Mouse (Mus musculus) erythroblast, adult 5-6 weeks (primary cell): ENCODE measurements around the gene Pnmt. TPM values are rescaled to one million over a fixed set of nuclear protein-coding genes. Genes with fewer than 3 reads are reported as not detected.

ENCODE experiments used
- ATAC-seq: replicated peaks from 2 replicates; pipeline ENCODE4 v1.8.0; 2016; ENCODE audit warnings: moderate number of reproducible peaks, mild to moderate bottlenecking, moderate TSS enrichment, inconsistent platforms; ENCODE audit not compliant: poor library complexity, low FRiP score, severe bottlenecking
- total RNA-seq, 2 experiments: library from RNA; stranded (forward) in 1 of 2; stranded (reverse) in 1 of 2; fragments of 150-400 nt in 1 of 2; fragments of 200-764, 138-1000 nt in 1 of 2; gene quantifications; 2 replicates each; pipeline versions ENCODE4 v1.2.3 to v1.2.4; 2015 to 2017; ENCODE audit warnings: low replicate concordance in 2 of 2

Gene Pnmt
- total RNA-seq, 2 experiments from 2014 or later, result not detected

GRCm38 (mm10) chr11:98409341-98409822 lies 23.1 kb downstream of the Pnmt start:
- no peak for ATAC-seq

GRCm38 (mm10) chr11:98412273-98412796 lies 26.1 kb downstream of the Pnmt start, which contains the start of gene Erbb2:
TSS of gene Erbb2 (plus strand) at chr11:98412470.
- no peak for ATAC-seq

- ATAC-seq, result no peak
Observed at GRCm38 (mm10) chr11:98412797-98413301, 26.6 kb downstream of the Pnmt start.

- no peak for ATAC-seq
Observed at GRCm38 (mm10) chr11:98413731-98414130, 27.5 kb downstream of the Pnmt start.

- ATAC-seq, result no peak
Observed at GRCm38 (mm10) chr11:98414162-98414561, 27.9 kb downstream of the Pnmt start.

GRCm38 (mm10) chr11:98417074-98417473 lies 30.8 kb downstream of the Pnmt start:
- no peak for ATAC-seq

GRCm38 (mm10) chr11:98418273-98418672 lies 32.0 kb downstream of the Pnmt start:
- ATAC-seq, result no peak

GRCm38 (mm10) chr11:98418939-98419547 lies 32.8 kb downstream of the Pnmt start:
- no peak for ATAC-seq

- no peak for ATAC-seq
Observed at GRCm38 (mm10) chr11:98426592-98426991, 40.3 kb downstream of the Pnmt start.

- ATAC-seq, result no peak
Observed at GRCm38 (mm10) chr11:98428436-98428835, 42.2 kb downstream of the Pnmt start.

- ATAC-seq, result no peak
Observed at GRCm38 (mm10) chr11:98431743-98432502, 45.7 kb downstream of the Pnmt start.

GRCm38 (mm10) chr11:98435723-98436122 lies 49.5 kb downstream of the Pnmt start:
- ATAC-seq, result no peak

- no peak for ATAC-seq
Observed at GRCm38 (mm10) chr11:98437441-98437840, 51.2 kb downstream of the Pnmt start.

Other genes with a start within 250 kb of the Pnmt start
- gene Fbxl20, start 236.0 kb upstream of the Pnmt start, total RNA-seq (2015; ENCODE audit: low replicate concordance), result 9.6 and 10.2 TPM in 2 replicates
- gene Fbxl20, start 236.0 kb upstream of the Pnmt start, total RNA-seq (2017; ENCODE audit: low replicate concordance), result 14.0 and 22.7 TPM in 2 replicates
- gene Med1, start 193.2 kb upstream of the Pnmt start, total RNA-seq (2015; ENCODE audit: low replicate concordance), result 30.6 and 34.9 TPM in 2 replicates
- gene Med1, start 193.2 kb upstream of the Pnmt start, total RNA-seq (2017; ENCODE audit: low replicate concordance), result 19.5 and 24.0 TPM in 2 replicates
- gene Cdk12, start 183.4 kb upstream of the Pnmt start, total RNA-seq (2015; ENCODE audit: low replicate concordance), result 181 and 207 TPM in 2 replicates
- gene Cdk12, start 183.4 kb upstream of the Pnmt start, total RNA-seq (2017; ENCODE audit: low replicate concordance), result 263 and 302 TPM in 2 replicates
- gene Neurod2, start 56.8 kb upstream of the Pnmt start, total RNA-seq (2015; ENCODE audit: low replicate concordance), result not detected in 2 replicates
- not detected in 2 replicates for gene Neurod2, start 56.8 kb upstream of the Pnmt start, total RNA-seq (2017; ENCODE audit: low replicate concordance)
- not detected in 2 replicates for gene Ppp1r1b, start 38.0 kb upstream of the Pnmt start, total RNA-seq (2015; ENCODE audit: low replicate concordance)
- not detected in 2 replicates for gene Ppp1r1b, start 38.0 kb upstream of the Pnmt start, total RNA-seq (2017; ENCODE audit: low replicate concordance)
- 8.5 and 9.2 TPM in 2 replicates for gene Stard3, start 28.1 kb upstream of the Pnmt start, total RNA-seq (2015; ENCODE audit: low replicate concordance)
- gene Stard3, start 28.1 kb upstream of the Pnmt start, total RNA-seq (2017; ENCODE audit: low replicate concordance), result 2.8 and 6.0 TPM in 2 replicates
- gene Tcap, start 2.6 kb upstream of the Pnmt start, total RNA-seq (2015; ENCODE audit: low replicate concordance), result not detected in 2 replicates
- gene Tcap, start 2.6 kb upstream of the Pnmt start, total RNA-seq (2017; ENCODE audit: low replicate concordance), result not detected in 2 replicates
- not detected in 2 replicates for gene Pgap3, start 14.0 kb downstream of the Pnmt start, total RNA-seq (2015; ENCODE audit: low replicate concordance)
- gene Pgap3, start 14.0 kb downstream of the Pnmt start, total RNA-seq (2017; ENCODE audit: low replicate concordance), result 0.56 TPM in 1 of 2 replicates, not detected in the other
- gene Erbb2, start 26.0 kb downstream of the Pnmt start, total RNA-seq (2015; ENCODE audit: low replicate concordance), result 0.21 TPM in 1 of 2 replicates, not detected in the other
- gene Erbb2, start 26.0 kb downstream of the Pnmt start, total RNA-seq (2017; ENCODE audit: low replicate concordance), result 0.28 TPM in 1 of 2 replicates, not detected in the other
- gene Mien1, start 52.5 kb downstream of the Pnmt start, total RNA-seq (2015; ENCODE audit: low replicate concordance), result 13.4 and 19.9 TPM in 2 replicates
- gene Mien1, start 52.5 kb downstream of the Pnmt start, total RNA-seq (2017; ENCODE audit: low replicate concordance), result 1.4 and 3.9 TPM in 2 replicates
- gene Grb7, start 59.9 kb downstream of the Pnmt start, total RNA-seq (2015; ENCODE audit: low replicate concordance), result not detected in 2 replicates
- not detected in 2 replicates for gene Grb7, start 59.9 kb downstream of the Pnmt start, total RNA-seq (2017; ENCODE audit: low replicate concordance)
- gene Ikzf3, start 159.6 kb downstream of the Pnmt start, total RNA-seq (2015; ENCODE audit: low replicate concordance), result 2.7 and 3.1 TPM in 2 replicates
- 1.4 and 2.6 TPM in 2 replicates for gene Ikzf3, start 159.6 kb downstream of the Pnmt start, total RNA-seq (2017; ENCODE audit: low replicate concordance)
- gene Zpbp2, start 164.6 kb downstream of the Pnmt start, total RNA-seq (2015; ENCODE audit: low replicate concordance), result not detected in 2 replicates
- gene Zpbp2, start 164.6 kb downstream of the Pnmt start, total RNA-seq (2017; ENCODE audit: low replicate concordance), result 4.6 TPM in 1 of 2 replicates, not detected in the other
- gene Ormdl3, start 200.9 kb downstream of the Pnmt start, total RNA-seq (2015; ENCODE audit: low replicate concordance), result 20.5 and 31.9 TPM in 2 replicates
- 37.9 and 51.6 TPM in 2 replicates for gene Ormdl3, start 200.9 kb downstream of the Pnmt start, total RNA-seq (2017; ENCODE audit: low replicate concordance)
- not detected in 2 replicates for gene Lrrc3c, start 211.8 kb downstream of the Pnmt start, total RNA-seq (2015; ENCODE audit: low replicate concordance)
- not detected in 2 replicates for gene Lrrc3c, start 211.8 kb downstream of the Pnmt start, total RNA-seq (2017; ENCODE audit: low replicate concordance)
- gene Gm12355, start 239.2 kb downstream of the Pnmt start, total RNA-seq (2015; ENCODE audit: low replicate concordance), result 1.0 and 2.5 TPM in 2 replicates
- gene Gm12355, start 239.2 kb downstream of the Pnmt start, total RNA-seq (2017; ENCODE audit: low replicate concordance), result 0.60 and 1.1 TPM in 2 replicates
- not detected in 2 replicates for gene Gsdma3, start 239.9 kb downstream of the Pnmt start, total RNA-seq (2015; ENCODE audit: low replicate concordance)
- not detected in 2 replicates for gene Gsdma3, start 239.9 kb downstream of the Pnmt start, total RNA-seq (2017; ENCODE audit: low replicate concordance)